21 mouse cellular contexts compared by ENCODE assay signal in the genomic region with DNA sequence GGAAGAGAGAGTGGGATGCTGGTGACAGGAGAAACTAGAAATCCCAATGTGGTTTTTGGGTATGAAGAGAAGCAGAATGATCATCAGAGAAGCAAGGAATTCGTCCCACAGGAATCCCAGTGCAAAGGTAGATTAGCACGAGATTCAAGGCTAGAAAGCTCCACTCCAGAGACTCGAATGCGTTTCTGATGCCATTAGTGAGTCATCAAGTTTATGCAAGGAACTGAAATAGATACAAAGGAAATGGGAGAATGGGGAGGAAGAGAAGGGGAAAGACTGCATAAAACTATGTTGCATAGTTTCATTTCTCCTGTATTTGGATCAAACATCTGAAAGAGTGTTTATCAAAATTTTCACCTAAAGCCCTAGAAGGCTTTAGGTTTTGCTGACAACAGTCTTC.
DNase-seq lines count a peak whose midpoint lies in the region; ATAC-seq and TF ChIP-seq lines count a peak whose summit lies in the region.
"Had no signal": no experiment of that assay in that cellular context is flagged by ENCODE, and none has a peak within 500 bp of the region (broad histone marks: within the 10 kb centered on the region; RNA-seq: fewer than 3 reads in every experiment).

No protein-coding gene starts in this region.

- peak; percentile 71 for ATAC-seq in Patski
- no peak for ATAC-seq in activated CD4-positive, CD25-positive, alpha-beta regulatory T cell, adult 4 months
- ATAC-seq: forebrain, embryonic 15.5 days; inflammation-experienced regulatory T-cells, adult 6 months had no signal

- peaks cover 7% of the 10 kb centered on the region; the same call in 1 of the 2 replicates for H3K4me1 ChIP-seq in embryonic fibroblast, embryonic 13.5 days (ENCODE audit: control insufficient read depth, insufficient read depth, low read length)
- H3K4me1 ChIP-seq: embryonic facial prominence, embryonic 15.5 days; hindbrain, embryonic 15.5 days had no signal

- in situ Hi-C loops in Patski (cut with MboI; ENCODE audit: low pct_unique_long_range_greater_than_20kb), result no loop called here

- TF ChIP-seq CTCF in Patski (IDR thresholded peaks at IDR 0.05), result no peak
- TF ChIP-seq CTCF in embryonic fibroblast, embryonic 13.5 days (IDR thresholded peaks at IDR 0.05; ENCODE audit: borderline replicate concordance, insufficient read depth, low read length), result no peak

- H3K4me3 ChIP-seq in embryonic fibroblast, embryonic 13.5 days (ENCODE audit: insufficient read depth, low read length), result no peak overlapping the region
- H3K4me3 ChIP-seq: embryonic facial prominence, embryonic 15.5 days; forebrain, embryonic 15.5 days; heart, embryonic 13.5 days; hindbrain, embryonic 15.5 days had no signal

- POLR2A ChIA-PET in Patski (lab: Charles Lee), result no interaction called here

- DNase-seq in 3134 (ENCODE audit: extremely low read depth, insufficient read length, low spot score), result peak; percentile 56
- peak; percentile 56 for DNase-seq in 416B (ENCODE audit: low read depth)
- peak; percentile 53 for DNase-seq in Patski (ENCODE audit: low read depth, low spot score)
- DNase-seq in adrenal gland, adult 18-20 months (ENCODE audit: low spot score in 2 of 2), result no peak
- DNase-seq in left cerebral cortex, adult 8-10 months (ENCODE audit: low spot score in 2 of 2), result no peak
- DNase-seq: adrenal gland, adult 8-10 months; adrenal gland, postnatal 36 days; cerebellum, adult 11-12 months; cerebellum, adult 9-11 months; embryo, embryonic 11 days; gastrocnemius, postnatal 36 days; heart, postnatal 36 days; kidney, adult 18-20 months had no signal

- H3K27me3 ChIP-seq in Patski, result no peaks in the 10 kb centered on the region
- H3K27me3 ChIP-seq: CH12.LX; embryonic facial prominence, embryonic 15.5 days; forebrain, embryonic 15.5 days; heart, embryonic 13.5 days; hindbrain, embryonic 15.5 days had no signal

- peak overlapping the region; percentile 93 for H3K27ac ChIP-seq in embryonic fibroblast, embryonic 13.5 days (ENCODE audit: insufficient read depth, low read length)
- H3K27ac ChIP-seq: embryonic facial prominence, embryonic 15.5 days; forebrain, embryonic 15.5 days; heart, embryonic 13.5 days; hindbrain, embryonic 15.5 days had no signal

- no peak for TF ChIP-seq POLR2A in embryonic fibroblast, embryonic 13.5 days (IDR thresholded peaks at IDR 0.05; ENCODE audit: low read depth, low read length)

- CTCF ChIA-PET in Patski (lab: Charles Lee), result no interaction called here

Comparison
In these comparisons a context has a peak if more than half of its experiments do, and no peak if none do; other contexts are left out.
1. DNase-seq: peak in 3134 (single experiment), 416B (single experiment) and Patski (single experiment); none in adrenal gland, adult 18-20 months (0 of 2) and left cerebral cortex, adult 8-10 months (0 of 2).